Comparison of ENCODE assay signal across 19 mouse cellular contexts in the genomic region with DNA sequence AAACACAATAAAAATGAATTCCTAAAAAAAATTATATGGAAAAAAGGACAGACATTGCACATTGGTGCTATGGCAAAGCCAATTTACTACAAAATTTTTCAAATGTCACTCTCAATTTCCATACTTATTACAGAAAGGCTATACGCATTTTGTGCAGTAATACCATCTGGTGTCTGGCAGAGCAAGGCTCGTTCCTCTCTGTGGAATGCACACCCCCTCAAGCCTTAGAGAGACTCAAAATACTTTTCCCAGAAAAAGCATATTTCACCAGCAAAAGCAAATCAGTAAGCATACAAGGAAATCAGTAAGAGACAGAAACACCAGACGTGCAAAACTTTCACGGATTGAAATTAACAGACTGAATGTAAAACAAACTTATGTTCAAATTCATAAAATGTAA.
A peak's percentile ranks its signal among the peaks of the same experiment; 100 is the strongest.
DNase-seq lines count a peak whose midpoint lies in the region; ATAC-seq and TF ChIP-seq lines count a peak whose summit lies in the region.
"Had no signal": no experiment of that assay in that cellular context is flagged by ENCODE, and none has a peak within 500 bp of the region (broad histone marks: within the 10 kb centered on the region; RNA-seq: fewer than 3 reads in every experiment).

No protein-coding gene starts in this region.

- H3K27ac ChIP-seq in forebrain, postnatal 0 days (ENCODE audit: low read depth, low read length) = no peak overlapping the region
- H3K27ac ChIP-seq in forebrain, embryonic 12.5 days = no peak overlapping the region
- no peak overlapping the region for H3K27ac ChIP-seq in neural tube, embryonic 15.5 days (replicated peaks)
- H3K27ac ChIP-seq in cerebellum, adult 2 months (ENCODE audit: insufficient read depth, low read length) = no peak overlapping the region
- H3K27ac ChIP-seq: embryonic facial prominence, embryonic 13.5 days; kidney, postnatal 0 days; limb, embryonic 15.5 days; neural tube, embryonic 12.5 days had no signal

- peak; percentile 89 for ATAC-seq in forebrain, postnatal 0 days
- ATAC-seq in forebrain, embryonic 12.5 days (ENCODE audit: low FRiP score) = no peak
- no peak for ATAC-seq in neural tube, embryonic 15.5 days (ENCODE audit: low FRiP score)
- ATAC-seq: hindbrain, embryonic 16.5 days; liver, postnatal 0 days had no signal

- no peak for TF ChIP-seq POLR2A in cerebellum, adult 2 months (IDR thresholded peaks at IDR 0.05; ENCODE audit: borderline replicate concordance, insufficient read depth, low read length)

- DNase-seq in forebrain, postnatal 0 days = peak; percentile 52
- DNase-seq in brain, adult 2 months (ENCODE audit: low read depth, low spot score) = peak; percentile 66
- DNase-seq in frontal cortex, postnatal 36 days (ENCODE audit: low spot score in 2 of 2) = peak; percentile 1 to 38
- peak; percentile 13 to 15 for DNase-seq in left cerebral cortex, postnatal 14 days (ENCODE audit: low spot score in 2 of 2)
- DNase-seq in cerebellum, adult 2 months = no peak
- DNase-seq: adrenal gland, postnatal 10 days; B cell, adult 2 months; cerebellum, adult 9-10 months; kidney, adult 11 months; liver, postnatal 0 days; thymus, adult 18-20 months had no signal

- intact Hi-C loops in left cerebral cortex, postnatal 14 days (cut with DNase I) = no loop called here

- 73% methylated on average over 4 of the region's 4 CpGs for WGBS in forebrain, postnatal 0 days
- 93% methylated on average over 4 of the region's 4 CpGs for WGBS in forebrain, embryonic 12.5 days
- 89% methylated on average over 4 of the region's 4 CpGs for WGBS in neural tube, embryonic 15.5 days
- 55% methylated on average over 4 of the region's 4 CpGs for whole genome bisulfite sequencing in cerebellum, adult 2 months

- H3K9me3 ChIP-seq in forebrain, postnatal 0 days (ENCODE audit: low read length) = no peaks in the 10 kb centered on the region
- no peaks in the 10 kb centered on the region for H3K9me3 ChIP-seq in forebrain, embryonic 12.5 days
- no peaks in the 10 kb centered on the region for H3K9me3 ChIP-seq in neural tube, embryonic 15.5 days (replicated peaks)
- H3K9me3 ChIP-seq: embryonic facial prominence, embryonic 13.5 days; limb, embryonic 15.5 days; neural tube, embryonic 12.5 days had no signal

- H3K4me2 ChIP-seq in forebrain, postnatal 0 days (ENCODE audit: low read depth) = no peak overlapping the region
- no peak overlapping the region for H3K4me2 ChIP-seq in forebrain, embryonic 12.5 days
- H3K4me2 ChIP-seq in neural tube, embryonic 15.5 days = no peak overlapping the region
- H3K4me2 ChIP-seq: embryonic facial prominence, embryonic 13.5 days; heart, embryonic 11.5 days; limb, embryonic 15.5 days; neural tube, embryonic 12.5 days had no signal

- H3K4me3 ChIP-seq in forebrain, postnatal 0 days (ENCODE audit: low read depth, low read length) = no peak overlapping the region
- no peak overlapping the region for H3K4me3 ChIP-seq in forebrain, embryonic 12.5 days (replicated peaks)
- H3K4me3 ChIP-seq in neural tube, embryonic 15.5 days (replicated peaks) = no peak overlapping the region
- no peak overlapping the region for H3K4me3 ChIP-seq in cerebellum, adult 2 months (replicated peaks; ENCODE audit: insufficient read depth, low read depth, low read length)
- H3K4me3 ChIP-seq: embryonic facial prominence, embryonic 13.5 days; limb, embryonic 15.5 days; neural tube, embryonic 12.5 days had no signal

- H3K4me1 ChIP-seq in forebrain, postnatal 0 days (ENCODE audit: insufficient read depth) = no peaks in the 10 kb centered on the region
- no peaks in the 10 kb centered on the region for H3K4me1 ChIP-seq in forebrain, embryonic 12.5 days
- H3K4me1 ChIP-seq in neural tube, embryonic 15.5 days = no peaks in the 10 kb centered on the region
- no peaks in the 10 kb centered on the region for H3K4me1 ChIP-seq in cerebellum, adult 2 months (ENCODE audit: control insufficient read depth, insufficient read depth, low read length)
- H3K4me1 ChIP-seq: embryonic facial prominence, embryonic 13.5 days; limb, embryonic 15.5 days; neural tube, embryonic 12.5 days had no signal

- no peak for TF ChIP-seq CTCF in forebrain, postnatal 0 days (IDR thresholded peaks at IDR 0.05; ENCODE audit: low read depth)
- TF ChIP-seq CTCF in cerebellum, adult 2 months (IDR thresholded peaks at IDR 0.05; ENCODE audit: borderline replicate concordance, insufficient read depth, low read depth, low read length) = no peak

- H3K27me3 ChIP-seq in forebrain, postnatal 0 days (ENCODE audit: insufficient read depth, low read length) = no peaks in the 10 kb centered on the region
- no peaks in the 10 kb centered on the region for H3K27me3 ChIP-seq in forebrain, embryonic 12.5 days
- no peaks in the 10 kb centered on the region for H3K27me3 ChIP-seq in neural tube, embryonic 15.5 days (replicated peaks)
- H3K27me3 ChIP-seq in cerebellum, adult 2 months (ENCODE audit: control insufficient read depth, insufficient read depth, low read length) = no peaks in the 10 kb centered on the region
- H3K27me3 ChIP-seq: embryonic facial prominence, embryonic 13.5 days; limb, embryonic 15.5 days; neural tube, embryonic 12.5 days had no signal

- H3K36me3 ChIP-seq in forebrain, postnatal 0 days (ENCODE audit: insufficient read depth) = no peaks in the 10 kb centered on the region
- no peaks in the 10 kb centered on the region for H3K36me3 ChIP-seq in forebrain, embryonic 12.5 days (replicated peaks)
- no peaks in the 10 kb centered on the region for H3K36me3 ChIP-seq in neural tube, embryonic 15.5 days
- H3K36me3 ChIP-seq: embryonic facial prominence, embryonic 13.5 days; limb, embryonic 15.5 days; neural tube, embryonic 12.5 days had no signal

- no peak overlapping the region for H3K9ac ChIP-seq in forebrain, postnatal 0 days
- no peak overlapping the region for H3K9ac ChIP-seq in forebrain, embryonic 12.5 days
- no peak overlapping the region for H3K9ac ChIP-seq in neural tube, embryonic 15.5 days (replicated peaks)
- H3K9ac ChIP-seq: embryonic facial prominence, embryonic 13.5 days; limb, embryonic 15.5 days; liver, postnatal 0 days; neural tube, embryonic 12.5 days had no signal

Comparison
In these comparisons a context has a peak if more than half of its experiments do, and no peak if none do; other contexts are left out.
1. DNase-seq: peak in forebrain, postnatal 0 days (single experiment), brain, adult 2 months (single experiment), frontal cortex, postnatal 36 days (2 of 2) and left cerebral cortex, postnatal 14 days (2 of 2); none in cerebellum, adult 2 months (0 of 2).